Mouse (Mus musculus): Measurements from ENCODE around the gene Rbm20. TPM values are rescaled to one million over a fixed set of nuclear protein-coding genes. Genes with fewer than 3 reads are reported as not detected.

The Rbm20 gene
- total and polyA plus RNA-seq, 2 experiments from 2014 or later = 1.4 to 3.4 TPM

DNA sequence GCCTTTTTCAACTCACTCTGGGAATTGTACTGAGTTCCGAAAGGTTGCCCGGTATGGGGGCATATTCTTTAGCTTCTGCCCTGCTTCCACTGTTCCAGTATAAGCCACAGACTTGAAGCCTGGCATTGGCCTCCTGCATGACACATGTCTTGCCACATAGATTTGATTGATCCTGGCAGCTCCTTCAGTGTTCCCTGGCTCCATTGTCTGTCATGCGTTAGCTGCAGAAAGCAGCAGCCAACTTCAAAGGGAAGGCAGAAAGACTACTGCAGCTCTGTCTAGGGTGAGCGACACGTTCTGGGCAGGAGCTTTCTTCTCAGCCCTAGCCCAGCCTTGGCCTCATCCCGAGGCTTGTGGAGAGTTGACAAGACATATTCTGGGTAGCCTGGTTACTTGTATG lies 162.7 kb downstream of the Rbm20 start:
- Histone ChIP-seq H3K4me2 (ENCODE audit: low read depth) (no peak overlapping the region), H3K27ac (ENCODE audit: low read depth, low read length) (no peak overlapping the region), H3K4me1 (ENCODE audit: insufficient read depth) (peaks cover 3% of the 10 kb centered on the region; the same call in 1 of the 2 replicates), H3K9me3 (ENCODE audit: low read length) (no peaks in the 10 kb centered on the region), H3K4me3 (ENCODE audit: low read depth, low read length) (no peak overlapping the region), H3K9ac (no peak overlapping the region), H3K27me3 (ENCODE audit: insufficient read depth, low read length) (no peaks in the 10 kb centered on the region), H3K36me3 (ENCODE audit: insufficient read depth) (no peaks in the 10 kb centered on the region)
- no peak for TF ChIP-seq CTCF (IDR thresholded peaks at IDR 0.05; ENCODE audit: low read depth)
- 14% methylated on average over 6 of the region's 6 CpGs for WGBS
- peak; percentile 92 for ATAC-seq
- DNase-seq = peak; percentile 61

DNA sequence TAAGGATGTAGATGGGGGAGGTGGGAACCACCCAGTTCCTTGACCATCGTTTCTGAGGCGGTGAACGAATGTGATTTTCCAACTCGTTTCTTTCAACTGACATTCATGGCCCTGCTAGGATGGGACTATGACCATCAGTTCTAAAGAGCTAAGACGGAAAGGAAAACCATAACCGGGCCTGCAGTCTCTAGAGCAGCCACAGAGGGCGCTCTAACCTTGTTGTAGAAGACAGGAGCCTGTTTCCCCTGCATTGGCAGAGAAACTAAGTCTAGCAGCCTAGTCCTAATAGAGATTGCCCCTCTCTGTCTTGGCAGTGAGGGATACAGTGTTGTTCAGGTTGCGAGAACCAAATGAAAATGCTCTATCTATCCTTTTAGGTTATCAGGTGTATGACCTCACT lies 164.8 kb downstream of the Rbm20 start:
- Histone ChIP-seq H3K4me1 (ENCODE audit: insufficient read depth) (no peaks in the 10 kb centered on the region), H3K9me3 (ENCODE audit: low read length) (no peaks in the 10 kb centered on the region), H3K27ac (ENCODE audit: low read depth, low read length) (no peak overlapping the region), H3K27me3 (ENCODE audit: insufficient read depth, low read length) (no peaks in the 10 kb centered on the region), H3K9ac (no peak overlapping the region), H3K4me2 (ENCODE audit: low read depth) (no peak overlapping the region), H3K36me3 (ENCODE audit: insufficient read depth) (no peaks in the 10 kb centered on the region), H3K4me3 (ENCODE audit: low read depth, low read length) (no peak overlapping the region)
- WGBS = 69% methylated on average over 8 of the region's 8 CpGs
- TF ChIP-seq CTCF (IDR thresholded peaks at IDR 0.05; ENCODE audit: low read depth) = peak; percentile 54
- ATAC-seq (no peak), DNase-seq (no peak)

DNA sequence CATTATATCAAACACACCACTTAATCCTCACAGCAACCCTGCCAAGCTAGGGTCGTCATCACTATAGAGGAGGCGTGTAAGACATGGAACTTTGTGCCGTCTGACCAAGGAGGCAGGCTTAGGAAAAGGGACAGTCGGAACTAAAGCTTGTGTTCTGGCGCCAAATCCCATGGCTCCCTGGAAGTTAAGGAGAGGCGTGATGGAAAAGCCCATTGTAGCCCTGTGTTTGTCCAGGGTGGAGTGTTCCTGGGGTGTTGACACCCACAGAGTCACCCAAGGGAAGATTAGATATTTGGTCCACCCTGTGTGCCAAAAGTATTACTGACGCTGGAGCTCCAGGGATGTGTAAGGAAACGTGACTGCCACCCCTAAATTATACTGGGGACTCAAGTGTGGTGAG lies 166.9 kb downstream of the Rbm20 start:
- WGBS = 90% methylated on average over 8 of the region's 8 CpGs
- H3K9ac ChIP-seq = no peak overlapping the region
- no peaks in the 10 kb centered on the region for H3K9me3 ChIP-seq (ENCODE audit: low read length)
- no peak for TF ChIP-seq CTCF (IDR thresholded peaks at IDR 0.05; ENCODE audit: low read depth)
- DNase-seq (no peak), ATAC-seq (no peak)
- no peak overlapping the region for H3K4me3 ChIP-seq (ENCODE audit: low read depth, low read length)
- H3K4me2 ChIP-seq (ENCODE audit: low read depth) = no peak overlapping the region
- H3K36me3 ChIP-seq (ENCODE audit: insufficient read depth) = no peaks in the 10 kb centered on the region
- no peaks in the 10 kb centered on the region for H3K27me3 ChIP-seq (ENCODE audit: insufficient read depth, low read length)
- H3K27ac ChIP-seq (ENCODE audit: low read depth, low read length) = no peak overlapping the region
- no peaks in the 10 kb centered on the region for H3K4me1 ChIP-seq (ENCODE audit: insufficient read depth)

DNA sequence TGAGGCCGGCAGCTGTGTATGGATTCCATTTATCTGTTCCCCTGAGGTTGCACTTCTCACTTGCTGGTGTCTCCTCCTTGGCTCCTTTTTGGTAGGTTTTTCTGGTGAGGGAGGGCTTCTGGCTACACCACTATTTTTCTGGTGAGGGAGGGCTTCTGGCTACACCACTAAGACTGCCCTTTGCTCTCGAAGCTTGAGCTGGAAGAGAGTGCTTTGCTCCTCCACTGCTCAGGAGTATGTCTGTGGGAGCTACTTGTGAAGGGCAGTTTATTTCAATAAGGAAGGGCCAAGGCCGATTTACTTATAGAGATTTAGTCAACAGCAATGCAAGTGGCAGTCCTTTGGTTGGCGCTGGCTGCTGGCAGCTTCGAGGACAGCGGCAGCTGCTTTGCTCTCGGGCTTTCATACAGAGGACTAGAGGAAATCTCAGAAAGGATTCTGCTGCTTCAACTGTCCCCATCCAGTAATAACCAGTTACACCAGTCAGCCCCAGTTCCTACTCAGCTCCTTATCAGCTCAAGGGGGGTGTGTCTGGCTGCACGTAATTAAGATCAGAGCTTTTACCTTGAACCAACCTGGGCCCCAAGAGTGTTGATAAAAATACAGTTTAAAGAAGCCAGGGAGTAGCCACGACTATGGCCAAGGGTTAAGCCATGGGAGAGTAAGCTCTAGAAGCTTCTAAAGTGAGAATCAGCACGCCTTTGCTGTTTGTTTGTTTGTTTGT lies 171.3 kb downstream of the Rbm20 start:
- ATAC-seq = no peak
- no peak overlapping the region for H3K4me2 ChIP-seq (ENCODE audit: low read depth)
- H3K27me3 ChIP-seq (ENCODE audit: insufficient read depth, low read length) = no peaks in the 10 kb centered on the region
- no peak overlapping the region for H3K27ac ChIP-seq (ENCODE audit: low read depth, low read length)
- no peaks in the 10 kb centered on the region for H3K36me3 ChIP-seq (ENCODE audit: insufficient read depth)
- H3K9ac ChIP-seq = no peak overlapping the region
- no peak overlapping the region for H3K4me3 ChIP-seq (ENCODE audit: low read depth, low read length)
- H3K4me1 ChIP-seq (ENCODE audit: insufficient read depth) = peaks cover 24% of the 10 kb centered on the region
- H3K9me3 ChIP-seq (ENCODE audit: low read length) = no peaks in the 10 kb centered on the region
- no peak for DNase-seq
- no peak for TF ChIP-seq CTCF (IDR thresholded peaks at IDR 0.05; ENCODE audit: low read depth)
- 72% methylated on average over 10 of the region's 10 CpGs for WGBS

DNA sequence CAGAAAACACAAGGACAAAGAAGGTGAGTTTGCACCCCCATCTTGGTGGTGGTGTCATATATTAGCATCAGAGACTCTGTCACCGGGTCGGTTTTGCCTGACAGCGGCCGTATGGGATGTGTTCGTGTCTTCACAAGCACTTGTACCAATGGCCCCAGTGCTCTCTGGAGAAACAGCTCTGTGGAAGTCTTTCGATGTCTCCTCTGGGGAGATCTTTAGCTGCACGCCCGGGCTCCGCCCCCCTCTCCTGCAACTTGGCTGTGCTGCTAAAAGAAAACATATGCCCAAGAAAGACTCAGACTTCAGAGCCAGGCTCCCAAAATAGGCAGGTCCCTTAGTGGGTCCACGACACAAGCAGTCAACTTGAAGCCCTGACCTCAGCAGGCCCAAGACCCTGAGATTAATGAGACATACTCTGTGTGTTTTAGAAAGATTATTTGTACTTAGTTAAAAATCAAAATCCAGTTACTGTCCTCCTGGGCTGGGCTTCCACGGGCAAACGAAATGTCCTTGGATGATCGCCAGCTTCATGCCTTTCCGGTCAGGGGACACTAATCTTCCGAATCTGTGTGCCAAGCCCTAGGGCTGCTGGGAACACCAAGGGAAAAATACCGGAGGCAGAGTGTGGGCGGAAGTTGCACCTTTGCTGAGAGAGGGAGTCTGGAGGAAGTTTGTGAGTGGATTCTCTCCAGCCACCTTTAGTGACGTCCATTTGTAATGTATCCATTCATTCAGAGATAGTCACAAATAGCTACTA lies 173.2 kb downstream of the Rbm20 start:
- no peaks in the 10 kb centered on the region for H3K9me3 ChIP-seq (ENCODE audit: low read length)
- 39% methylated on average over 18 of the region's 18 CpGs for WGBS
- H3K27me3 ChIP-seq (ENCODE audit: insufficient read depth, low read length) = no peaks in the 10 kb centered on the region
- ATAC-seq = no peak
- TF ChIP-seq CTCF (IDR thresholded peaks at IDR 0.05; ENCODE audit: low read depth) = no peak
- no peaks in the 10 kb centered on the region for H3K36me3 ChIP-seq (ENCODE audit: insufficient read depth)
- no peak overlapping the region for H3K4me2 ChIP-seq (ENCODE audit: low read depth)
- H3K4me3 ChIP-seq (ENCODE audit: low read depth, low read length) = no peak overlapping the region
- no peak for DNase-seq
- H3K4me1 ChIP-seq (ENCODE audit: insufficient read depth) = peaks cover 37% of the 10 kb centered on the region
- no peak overlapping the region for H3K9ac ChIP-seq
- H3K27ac ChIP-seq (ENCODE audit: low read depth, low read length) = 0 out of 2 replicates have a peak overlapping the region, but pooled peaks have one; percentile 22

DNA sequence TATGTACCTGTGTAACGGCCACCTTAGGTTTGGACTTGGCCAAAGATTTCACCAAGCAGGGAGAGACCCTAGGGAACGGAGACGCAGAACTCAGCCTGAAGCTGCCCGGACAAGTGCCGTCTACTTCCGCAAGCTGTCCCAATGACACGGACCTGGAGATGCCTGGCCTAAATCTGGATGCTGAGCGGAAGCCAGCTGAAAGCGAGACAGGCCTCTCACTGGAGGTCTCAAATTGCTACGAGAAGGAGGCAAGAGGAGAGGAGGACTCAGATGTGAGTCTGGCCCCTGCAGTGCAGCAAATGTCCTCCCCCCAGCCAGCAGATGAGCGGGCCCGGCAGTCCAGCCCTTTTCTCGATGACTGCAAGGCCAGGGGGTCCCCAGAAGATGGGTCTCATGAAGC lies 174.2 kb downstream of the Rbm20 start:
- no peaks in the 10 kb centered on the region for H3K27me3 ChIP-seq (ENCODE audit: insufficient read depth, low read length)
- TF ChIP-seq CTCF (IDR thresholded peaks at IDR 0.05; ENCODE audit: low read depth) = no peak
- H3K4me1 ChIP-seq (ENCODE audit: insufficient read depth) = peaks cover 47% of the 10 kb centered on the region
- H3K4me2 ChIP-seq (ENCODE audit: low read depth) = no peak overlapping the region
- H3K36me3 ChIP-seq (ENCODE audit: insufficient read depth) = no peaks in the 10 kb centered on the region
- H3K9ac ChIP-seq = no peak overlapping the region
- H3K4me3 ChIP-seq (ENCODE audit: low read depth, low read length) = no peak overlapping the region
- no peaks in the 10 kb centered on the region for H3K9me3 ChIP-seq (ENCODE audit: low read length)
- 71% methylated on average over 13 of the region's 13 CpGs for WGBS
- ATAC-seq (no peak), DNase-seq (no peak)
- peak overlapping the region; percentile 82 for H3K27ac ChIP-seq (ENCODE audit: low read depth, low read length)

All from forebrain, postnatal 0 days (tissue).